In genomic region chr9:56244336-56244735, GRCm38 (mm10) we compare ENCODE assay signal across 21 mouse cellular contexts.
DNase-seq lines count a peak whose midpoint lies in the region; ATAC-seq and TF ChIP-seq lines count a peak whose summit lies in the region.
"Had no signal": no experiment of that assay in that cellular context is flagged by ENCODE, and none has a peak within 500 bp of the region (broad histone marks: within the 10 kb centered on the region; RNA-seq: fewer than 3 reads in every experiment).

No protein-coding gene starts in this region.

- intact Hi-C loops in left cerebral cortex, adult 2 months (cut with DNase I), result no loop called here

- no peak for TF ChIP-seq EP300 in stomach, postnatal 0 days (optimal IDR thresholded peaks at IDR 0.05)

- H3K9me3 ChIP-seq in intestine, postnatal 0 days (ENCODE audit: control insufficient read depth), result no peaks in the 10 kb centered on the region
- H3K9me3 ChIP-seq in stomach, postnatal 0 days (ENCODE audit: control insufficient read depth, low read length), result no peaks in the 10 kb centered on the region
- H3K9me3 ChIP-seq: embryonic facial prominence, embryonic 15.5 days; forebrain, embryonic 15.5 days; heart, embryonic 15.5 days; hindbrain, embryonic 10.5 days had no signal

- no peak overlapping the region for H3K9ac ChIP-seq in intestine, postnatal 0 days (ENCODE audit: low read depth, low read length)
- no peak overlapping the region for H3K9ac ChIP-seq in stomach, postnatal 0 days (ENCODE audit: low read length)
- H3K9ac ChIP-seq: embryonic facial prominence, embryonic 15.5 days; forebrain, embryonic 15.5 days; heart, embryonic 15.5 days; hindbrain, embryonic 14.5 days had no signal

- H3K4me2 ChIP-seq in intestine, postnatal 0 days (replicated peaks; ENCODE audit: low read depth), result peak overlapping the region; percentile 60
- H3K4me2 ChIP-seq in stomach, postnatal 0 days (replicated peaks; ENCODE audit: low read depth), result no peak overlapping the region
- H3K4me2 ChIP-seq: embryonic facial prominence, embryonic 15.5 days; forebrain, embryonic 15.5 days; heart, embryonic 11.5 days; heart, embryonic 15.5 days; hindbrain, embryonic 14.5 days had no signal

- TF ChIP-seq CTCF in embryonic fibroblast, embryonic 13.5 days (IDR thresholded peaks at IDR 0.05; ENCODE audit: borderline replicate concordance, insufficient read depth, low read length), result no peak
- TF ChIP-seq CTCF in intestine, postnatal 0 days (IDR thresholded peaks at IDR 0.05; ENCODE audit: low read depth), result no peak
- no peak for TF ChIP-seq CTCF in stomach, postnatal 0 days (IDR thresholded peaks at IDR 0.05; ENCODE audit: low read depth)
- TF ChIP-seq CTCF in left cerebral cortex, adult 2 months (IDR thresholded peaks at IDR 0.05), result no peak

- DNase-seq in 3134 (ENCODE audit: extremely low read depth, insufficient read length, low spot score), result peak; percentile 11
- DNase-seq in stomach, postnatal 0 days (ENCODE audit: low spot score), result no peak
- no peak for DNase-seq in adrenal gland, postnatal 36 days
- DNase-seq in left cerebral cortex, adult 2 months (ENCODE audit: extremely low spot score in 1 of 2, low spot score in 2 of 2), result no peak
- DNase-seq in heart, adult 18-20 months, result no peak
- DNase-seq: adrenal gland, adult 8-10 months; cerebellum, adult 11 months; cerebellum, adult 8-10 months; cerebellum, postnatal 14 days; embryo, embryonic 11 days; gastrocnemius, postnatal 36 days; heart, adult 2 months; heart, postnatal 14 days had no signal

- H3K27ac ChIP-seq in embryonic fibroblast, embryonic 13.5 days (ENCODE audit: insufficient read depth, low read length), result 0 out of 2 replicates have a peak overlapping the region, but pooled peaks have one; percentile 11
- H3K27ac ChIP-seq in intestine, postnatal 0 days (ENCODE audit: low read depth, low read length), result peak overlapping the region; percentile 77
- H3K27ac ChIP-seq in stomach, postnatal 0 days (replicated peaks), result no peak overlapping the region
- no peak overlapping the region for H3K27ac ChIP-seq in left cerebral cortex, adult 2 months
- H3K27ac ChIP-seq: embryonic facial prominence, embryonic 15.5 days; forebrain, embryonic 15.5 days; heart, adult 2 months; heart, embryonic 15.5 days; hindbrain, embryonic 10.5 days; hindbrain, embryonic 14.5 days had no signal

- no peak for TF ChIP-seq POLR2A in embryonic fibroblast, embryonic 13.5 days (IDR thresholded peaks at IDR 0.05; ENCODE audit: low read depth, low read length)

- peaks cover 14% of the 10 kb centered on the region for H3K36me3 ChIP-seq in intestine, postnatal 0 days (ENCODE audit: control insufficient read depth, insufficient read depth)
- peaks cover 2% of the 10 kb centered on the region; the same call in 1 of the 2 replicates for H3K36me3 ChIP-seq in stomach, postnatal 0 days (ENCODE audit: control insufficient read depth, insufficient read depth, low read length)
- H3K36me3 ChIP-seq: forebrain, embryonic 15.5 days had no signal

- ATAC-seq in intestine, postnatal 0 days, result peak; percentile 55
- peak; percentile 51; the same call in 1 of the 2 replicates for ATAC-seq in stomach, postnatal 0 days (ENCODE audit: low FRiP score, low TSS enrichment)
- ATAC-seq: forebrain, embryonic 15.5 days had no signal

- H3K27me3 ChIP-seq in intestine, postnatal 0 days (replicated peaks; ENCODE audit: control insufficient read depth, insufficient read depth, low read length), result no peaks in the 10 kb centered on the region
- no peaks in the 10 kb centered on the region for H3K27me3 ChIP-seq in stomach, postnatal 0 days (ENCODE audit: control insufficient read depth, insufficient read depth, low read length)
- H3K27me3 ChIP-seq: embryonic facial prominence, embryonic 15.5 days; forebrain, embryonic 15.5 days; heart, embryonic 15.5 days had no signal

- H3K4me1 ChIP-seq in embryonic fibroblast, embryonic 13.5 days (ENCODE audit: control insufficient read depth, insufficient read depth, low read length), result peaks cover 2% of the 10 kb centered on the region; the same call in 1 of the 2 replicates
- no peaks in the 10 kb centered on the region for H3K4me1 ChIP-seq in intestine, postnatal 0 days (replicated peaks; ENCODE audit: control insufficient read depth, insufficient read depth, low read length)
- H3K4me1 ChIP-seq in stomach, postnatal 0 days (replicated peaks; ENCODE audit: control insufficient read depth, insufficient read depth), result peaks cover 3% of the 10 kb centered on the region; the same call in 1 of the 2 replicates
- H3K4me1 ChIP-seq: embryonic facial prominence, embryonic 15.5 days; forebrain, embryonic 15.5 days; hindbrain, embryonic 10.5 days had no signal

- H3K4me3 ChIP-seq in embryonic fibroblast, embryonic 13.5 days (ENCODE audit: insufficient read depth, low read length), result no peak overlapping the region
- 0 out of 2 replicates have a peak overlapping the region, but pooled peaks have one; percentile 27 for H3K4me3 ChIP-seq in intestine, postnatal 0 days (ENCODE audit: low read depth, low read length)
- no peak overlapping the region for H3K4me3 ChIP-seq in stomach, postnatal 0 days (ENCODE audit: low read depth, low read length)
- no peak overlapping the region for H3K4me3 ChIP-seq in left cerebral cortex, adult 2 months
- H3K4me3 ChIP-seq: embryonic facial prominence, embryonic 15.5 days; forebrain, embryonic 15.5 days; heart, adult 2 months; heart, embryonic 15.5 days; hindbrain, embryonic 10.5 days had no signal

- WGBS in intestine, postnatal 0 days, result 30% methylated on average over 8 of the region's 8 CpGs
- WGBS in stomach, postnatal 0 days, result 58% methylated on average over 8 of the region's 8 CpGs

Comparison
In these comparisons a context has a peak if more than half of its experiments do, and no peak if none do; other contexts are left out.
1. H3K27ac ChIP-seq: peak in embryonic fibroblast, embryonic 13.5 days (single experiment) and intestine, postnatal 0 days (single experiment); none in stomach, postnatal 0 days (single experiment) and left cerebral cortex, adult 2 months (single experiment).